Mouse (Mus musculus) yolk sac, embryonic 10.5 days (tissue): ENCODE results near the gene Nckap5l.

Experiments
- DNase-seq: peaks from one replicate; pipeline ENCODE4 v3.0.0-alpha.2; 2017; ENCODE audit warnings: low spot score

Gene Nckap5l

DNA sequence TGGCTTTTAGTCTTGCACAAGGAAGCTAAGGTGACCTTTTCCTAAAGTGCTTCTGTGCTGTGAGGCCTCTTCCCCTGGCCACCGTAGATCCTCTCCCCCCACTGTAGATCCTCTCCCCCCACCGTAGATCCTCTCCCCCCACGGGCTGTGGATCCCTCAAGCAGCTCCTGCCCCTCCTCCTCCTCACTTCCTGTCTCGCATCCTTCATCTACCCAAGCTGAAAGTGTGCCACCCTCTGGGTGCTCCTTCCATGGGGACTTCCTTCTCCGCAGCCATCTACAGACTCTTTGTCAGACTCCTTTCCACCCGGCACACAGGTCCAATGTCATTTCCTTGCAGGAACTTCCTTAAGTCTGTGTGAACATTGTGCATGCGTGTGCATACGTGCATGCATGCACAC is 27.2 kb downstream of the Nckap5l start:
- DNase-seq: no peak

DNA sequence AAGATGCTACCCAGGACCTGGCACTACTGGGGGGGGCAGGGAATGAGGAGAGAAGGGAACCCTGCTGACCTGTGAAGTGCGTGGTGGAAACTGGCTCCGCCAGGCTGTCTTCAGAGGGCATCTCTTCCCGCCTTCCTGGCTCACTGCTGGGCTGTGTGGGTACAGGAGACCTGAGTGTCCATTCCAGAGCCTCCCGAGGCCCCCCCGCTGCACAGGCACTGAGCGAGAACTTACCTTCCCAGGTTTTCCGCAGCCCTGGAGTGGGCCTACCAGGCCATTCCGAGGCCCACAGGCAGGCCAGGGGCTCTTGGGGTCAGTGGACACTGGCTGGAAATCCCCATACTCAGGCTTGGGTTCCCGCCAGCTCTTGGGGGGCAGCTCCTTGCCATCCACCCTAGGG is 33.7 kb downstream of the Nckap5l start:
- no peak for DNase-seq

DNA sequence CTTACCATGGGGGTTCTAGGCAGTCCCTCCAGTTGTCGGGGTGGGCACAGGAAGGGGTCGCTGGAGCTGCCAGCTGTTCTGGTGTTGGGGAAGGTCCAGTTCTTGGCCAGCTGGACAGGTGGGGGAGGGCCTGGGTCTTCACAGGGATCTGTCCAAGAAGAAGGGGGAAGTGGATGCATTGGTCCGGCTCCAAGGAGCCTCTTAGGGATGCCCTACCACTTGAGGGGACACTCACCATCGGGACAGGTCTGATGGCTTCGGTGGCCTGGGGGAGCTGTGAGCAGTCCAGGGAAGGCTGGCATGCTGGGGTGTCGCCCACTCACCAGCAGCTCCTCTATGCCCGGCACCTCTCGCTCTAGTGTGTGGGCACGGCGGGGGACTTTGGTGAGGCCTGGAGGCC is 34.4 kb downstream of the Nckap5l start:
- DNase-seq: no peak

DNA sequence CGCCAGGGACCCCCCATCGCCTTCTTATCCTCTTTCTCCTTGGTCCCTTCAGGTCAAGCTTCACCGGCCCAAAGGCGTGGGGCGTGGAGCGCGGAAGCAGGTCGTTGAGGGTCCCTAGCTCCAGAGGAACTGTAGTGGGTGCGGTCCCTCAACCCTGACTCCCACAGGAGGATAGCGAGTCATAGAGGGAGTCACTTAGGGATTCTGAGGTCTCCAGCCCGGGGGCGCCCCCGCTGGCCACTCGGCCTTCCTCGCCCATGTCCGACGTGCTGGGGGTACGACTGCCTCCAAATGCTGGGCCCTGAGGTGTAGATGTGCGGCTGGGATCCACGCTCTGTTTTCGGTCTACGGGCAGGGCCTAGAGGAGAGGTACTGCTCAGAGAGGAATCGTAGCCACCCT is 35.0 kb downstream of the Nckap5l start:
- no peak for DNase-seq

DNA sequence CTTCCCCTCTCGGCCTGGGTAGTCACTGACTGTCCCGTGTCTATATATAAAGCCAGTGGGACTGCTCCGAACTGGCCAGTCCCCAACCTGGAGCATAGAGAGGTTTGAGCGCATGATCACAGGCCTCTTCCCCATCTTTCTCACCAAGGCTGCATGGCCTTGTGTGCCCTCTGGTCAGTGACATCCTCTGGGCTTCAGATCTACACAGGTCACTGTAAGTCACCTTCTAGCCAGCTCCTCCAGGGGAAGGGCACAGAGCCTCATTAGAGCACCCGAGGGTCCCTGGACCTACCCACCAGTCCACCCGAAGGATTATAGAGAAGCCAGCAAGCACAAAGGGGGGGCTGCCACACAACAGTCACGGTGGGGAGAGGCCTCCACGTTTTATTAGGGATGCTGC is 35.9 kb downstream of the Nckap5l start:
- DNase-seq: no peak

DNA sequence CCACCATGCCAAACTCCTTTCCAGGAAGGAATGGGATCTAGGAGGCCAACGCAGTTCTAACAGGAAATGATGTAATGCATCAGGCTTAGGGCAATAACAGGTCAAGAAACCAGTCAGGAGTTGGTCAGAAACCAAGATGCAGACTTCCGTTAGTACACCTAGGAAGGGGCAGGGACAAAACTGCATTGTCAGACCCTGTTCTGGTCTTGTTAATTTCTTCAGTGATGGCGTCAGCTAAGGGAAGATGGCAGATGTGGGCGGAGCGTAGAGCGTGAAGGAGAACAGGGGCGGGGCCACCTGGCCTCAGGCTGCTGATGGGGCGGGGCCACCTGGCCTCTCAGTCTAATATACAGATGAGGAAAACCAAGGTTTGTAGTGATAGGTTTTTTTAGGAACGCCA is 36.4 kb downstream of the Nckap5l start:
- DNase-seq: no peak

DNA sequence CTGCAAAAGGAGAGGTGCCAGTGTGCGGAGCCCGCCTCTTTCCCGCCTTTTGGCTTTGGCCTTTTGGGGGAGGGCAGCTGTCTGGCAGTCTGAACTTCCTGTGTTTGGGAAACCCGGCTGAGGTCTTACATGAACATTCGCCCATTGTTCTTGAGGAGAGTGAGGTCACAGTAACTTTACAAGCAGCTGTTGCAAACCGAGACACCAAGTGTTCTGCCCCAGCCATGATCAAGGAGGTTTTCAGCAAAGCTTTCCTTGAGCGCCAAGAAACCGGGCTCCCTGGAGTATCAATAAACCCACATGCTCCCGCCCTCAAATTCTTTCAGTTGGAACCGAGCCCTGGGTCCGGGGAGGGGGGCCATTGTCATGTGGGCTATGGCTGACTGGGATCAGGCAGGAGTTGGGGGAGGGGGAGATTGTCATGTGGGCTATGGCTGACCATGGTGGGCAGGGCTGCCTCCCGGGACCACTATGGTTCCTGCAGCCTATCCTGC is 37.0 kb downstream of the Nckap5l start:
- peak; percentile 62 for DNase-seq

DNA sequence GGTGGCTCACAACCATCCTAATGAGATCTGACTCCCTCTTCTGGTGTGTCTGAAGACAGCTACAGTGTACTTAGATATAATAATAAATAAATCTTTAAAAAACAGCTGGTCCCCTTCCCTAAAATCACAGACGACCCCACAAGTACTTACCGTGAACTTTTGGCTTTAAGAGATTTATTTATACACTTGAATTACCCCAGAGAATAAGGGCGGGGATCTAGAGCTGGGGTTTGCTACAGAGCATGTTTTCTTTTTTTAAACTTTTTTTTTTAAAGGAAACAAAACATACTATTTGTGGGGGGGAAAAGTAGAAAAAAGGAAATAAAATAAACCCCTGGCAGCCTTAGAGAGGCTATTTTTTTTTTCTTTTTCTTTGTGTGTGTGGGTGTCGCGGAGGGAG is 37.4 kb downstream of the Nckap5l start:
- no peak for DNase-seq

DNA sequence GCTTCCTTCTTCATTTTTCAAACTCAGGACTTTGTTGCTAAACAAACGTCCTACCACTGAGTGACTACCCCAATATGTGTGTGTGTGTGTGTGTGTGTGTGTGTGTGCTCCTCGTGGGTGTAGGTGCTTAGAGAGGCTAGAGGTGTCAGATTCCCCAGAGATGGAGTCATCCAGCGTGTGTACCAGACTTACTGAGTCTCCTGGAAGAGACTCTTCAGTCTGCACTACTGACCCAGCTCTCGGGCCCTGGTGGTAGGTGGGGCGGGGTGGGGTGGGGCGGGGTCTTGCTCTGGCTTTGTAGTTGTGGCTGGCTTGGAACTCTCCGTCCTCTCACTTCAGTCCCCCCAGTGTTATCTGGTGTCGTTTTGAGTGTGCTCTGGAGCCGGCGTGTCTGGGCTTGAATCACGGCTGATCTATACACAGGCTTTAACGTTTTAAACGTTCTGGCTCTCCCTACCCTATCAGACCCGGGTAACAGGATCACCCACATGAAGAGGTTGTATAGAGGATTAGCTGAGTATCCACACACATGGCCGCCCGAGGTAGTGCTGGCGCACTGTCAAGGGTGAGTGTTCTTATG is 39.8 kb downstream of the Nckap5l start:
- DNase-seq: no peak

DNA sequence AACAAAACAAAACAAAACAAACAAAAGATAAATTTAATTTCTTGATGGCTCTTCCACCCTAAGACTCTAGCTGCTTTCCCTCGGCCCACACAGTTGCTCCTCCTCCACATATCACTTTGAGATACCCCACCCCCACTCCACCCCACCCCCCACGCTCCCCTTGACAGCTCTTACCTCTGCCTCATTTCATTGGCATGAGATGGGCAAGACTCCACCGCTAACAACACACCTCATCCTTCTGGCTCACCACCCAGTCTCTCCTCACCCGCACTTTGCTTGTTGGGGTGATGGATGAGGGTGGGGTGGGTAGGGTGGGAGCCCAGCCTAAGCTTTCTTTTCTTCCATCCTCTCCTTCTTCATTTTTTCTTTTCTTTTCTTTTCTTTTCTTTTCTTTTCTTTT is 40.6 kb downstream of the Nckap5l start:
- DNase-seq: no peak

DNA sequence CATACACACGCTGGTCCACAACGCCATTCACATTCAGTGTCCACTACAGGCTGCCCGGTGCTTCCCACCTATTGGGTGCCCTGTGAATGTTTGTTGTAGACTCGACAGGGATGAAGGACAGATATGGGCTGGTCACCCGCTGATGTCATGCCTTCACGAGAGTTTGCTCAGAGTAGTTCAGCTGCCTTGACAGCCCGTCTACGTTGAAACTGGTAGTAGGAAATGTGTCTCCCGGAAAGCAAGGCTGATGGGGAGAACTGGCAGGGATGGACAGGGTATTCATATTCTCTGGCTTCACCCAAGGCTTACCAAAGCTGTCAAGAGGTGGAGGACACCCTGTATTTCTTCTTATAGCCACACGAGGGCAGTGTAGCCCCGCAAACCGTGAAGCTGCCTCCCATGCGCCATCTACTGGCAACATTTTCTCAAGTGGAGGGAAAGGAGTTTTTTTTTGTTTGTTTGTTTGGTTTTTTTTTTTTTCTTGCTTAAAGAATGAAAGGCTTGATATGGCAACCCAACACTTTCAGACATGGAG is 41.1 kb downstream of the Nckap5l start:
- DNase-seq: peak; percentile 60

DNA sequence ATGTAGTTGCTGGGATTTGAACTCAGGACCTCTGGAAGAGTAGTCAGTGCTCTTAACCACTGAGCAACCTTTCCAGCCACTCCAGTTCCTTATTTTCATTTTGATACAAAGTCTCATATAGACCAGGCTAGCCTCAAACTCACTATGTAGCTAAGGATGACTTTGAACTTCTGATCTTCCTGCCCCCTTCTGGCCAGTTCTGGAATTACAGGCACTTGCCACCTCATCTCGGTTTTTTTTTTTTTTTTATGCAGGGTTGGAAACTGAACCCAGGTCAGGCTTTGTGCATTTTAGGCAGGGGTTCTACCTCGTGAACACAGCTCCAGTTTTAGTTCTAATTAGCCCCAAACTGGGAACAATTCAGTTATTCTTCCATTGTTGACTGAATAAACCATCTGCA is 41.8 kb downstream of the Nckap5l start:
- DNase-seq: no peak

DNA sequence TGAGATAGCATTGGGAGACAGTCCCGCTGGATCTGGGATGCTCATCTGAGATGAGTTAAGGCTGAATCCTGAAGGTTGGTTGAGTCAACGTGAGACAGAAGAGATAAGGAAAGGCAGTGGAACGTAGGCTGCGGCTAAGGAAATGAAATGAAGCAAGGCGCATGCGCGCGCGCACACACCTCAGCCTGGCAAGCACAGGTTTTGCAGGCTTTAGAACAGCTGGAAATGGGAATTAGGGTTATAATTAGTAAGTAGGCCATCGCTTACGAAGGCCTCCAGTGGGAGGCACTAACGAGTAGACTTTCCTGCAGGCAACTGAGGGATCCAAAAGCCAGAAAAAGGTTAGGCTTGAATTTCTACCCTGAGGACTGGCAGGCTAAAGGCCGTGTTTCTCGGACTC is 45.8 kb downstream of the Nckap5l start:
- no peak for DNase-seq

DNA sequence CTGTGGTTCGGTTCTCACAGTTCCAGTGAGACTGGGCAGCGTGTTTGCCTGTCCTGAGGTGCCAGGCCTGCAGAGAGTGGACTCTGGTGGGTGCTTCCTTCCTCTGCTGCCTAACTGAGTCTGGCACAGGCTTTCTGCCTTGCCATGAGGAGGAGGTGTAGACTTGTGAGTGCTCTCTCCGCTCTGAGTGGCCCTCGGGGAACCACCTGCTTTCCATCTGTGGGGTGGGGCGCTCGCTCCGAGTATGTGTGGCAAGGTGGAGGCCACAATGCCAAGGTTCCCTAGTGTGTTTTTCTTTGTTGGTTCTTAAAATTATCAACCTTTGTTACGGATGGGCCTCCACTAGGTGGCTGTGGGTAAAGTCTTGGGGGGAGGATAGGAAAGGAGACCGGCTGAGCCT is 48.7 kb downstream of the Nckap5l start:
- DNase-seq: no peak

DNA sequence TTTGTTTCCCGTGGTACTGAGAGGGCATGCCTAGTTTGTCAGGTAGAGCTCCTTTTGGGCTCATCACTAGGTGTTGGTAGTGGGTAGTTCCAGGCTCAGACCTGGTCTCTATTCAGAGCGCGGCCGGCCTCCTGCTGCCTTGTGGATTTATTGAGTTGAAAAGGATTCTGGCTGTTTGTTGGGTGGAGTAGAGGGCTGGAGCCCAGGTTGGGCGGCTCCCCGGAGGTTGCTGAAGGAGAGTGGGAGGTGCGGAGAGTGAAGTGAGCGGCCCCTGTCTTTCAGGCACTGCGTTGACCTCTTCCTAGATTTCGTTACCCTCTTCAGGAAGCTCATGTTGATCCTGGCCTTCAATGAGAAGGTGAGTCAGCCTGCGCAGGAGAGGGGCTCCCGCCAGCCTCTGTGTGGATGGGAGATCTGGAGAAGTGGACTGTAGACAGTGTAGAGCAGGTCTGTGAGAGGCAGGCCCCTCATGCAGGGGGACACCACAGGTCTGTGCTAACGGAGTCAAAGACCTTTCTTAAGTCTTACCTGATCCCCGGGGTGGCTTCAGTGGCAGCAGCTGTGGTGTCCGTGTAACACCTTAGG is 50.5 kb downstream of the Nckap5l start:
- DNase-seq: no peak

DNA sequence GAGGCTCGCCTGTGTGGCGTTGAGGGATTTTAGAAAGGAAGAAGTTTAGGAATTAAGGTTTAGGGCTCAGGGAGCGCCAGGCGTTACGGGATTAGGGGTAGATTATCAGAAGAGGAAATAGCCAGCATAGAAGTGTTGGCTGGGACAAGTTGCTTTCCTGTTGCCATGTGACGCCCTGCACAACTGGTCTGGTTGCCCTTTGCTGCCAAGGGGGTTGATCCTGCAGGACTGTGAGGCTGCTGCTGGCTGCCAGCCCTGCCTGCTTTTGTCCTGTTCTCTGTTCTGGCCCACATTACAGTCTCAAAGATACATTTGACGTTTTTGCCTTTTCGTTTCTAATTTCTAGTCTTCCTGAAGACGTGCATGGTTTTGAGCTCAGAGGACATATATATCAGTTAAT is 52.4 kb downstream of the Nckap5l start:
- DNase-seq: no peak

DNA sequence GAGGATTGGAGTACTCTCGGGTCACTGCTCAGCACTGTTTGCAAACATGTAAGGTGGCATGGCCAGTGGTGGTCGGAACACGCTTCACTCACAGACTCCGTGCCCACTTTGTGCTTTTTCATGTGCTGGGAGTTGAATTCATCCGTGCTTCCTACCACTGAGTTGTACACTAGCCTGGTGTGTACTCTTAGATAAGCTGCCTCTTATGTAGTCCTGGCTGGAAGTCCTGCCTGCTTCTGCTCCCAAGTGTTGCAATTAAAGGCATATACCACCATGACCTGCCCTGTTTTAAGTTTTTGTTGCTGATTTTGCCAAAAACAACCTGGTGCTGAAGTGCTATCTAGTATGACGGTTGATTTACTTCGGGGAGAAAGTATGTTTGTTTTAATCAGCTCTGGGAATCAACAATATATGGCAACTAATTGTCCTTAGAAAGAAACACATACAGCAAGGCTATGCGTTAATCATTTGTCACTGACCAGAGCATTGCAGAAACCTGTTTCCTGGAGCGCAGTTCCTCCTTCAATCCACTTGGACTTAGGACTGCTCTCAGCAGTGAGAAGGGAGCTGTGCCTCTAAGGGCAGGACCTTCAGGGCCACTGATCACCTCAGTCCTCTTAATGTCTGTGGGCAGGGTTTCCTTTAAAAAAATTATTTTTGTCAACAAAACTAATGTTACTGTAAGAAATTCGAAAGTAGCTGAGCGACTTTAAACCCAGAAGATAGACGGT is 54.2 kb downstream of the Nckap5l start:
- peak; percentile 79 for DNase-seq

DNA sequence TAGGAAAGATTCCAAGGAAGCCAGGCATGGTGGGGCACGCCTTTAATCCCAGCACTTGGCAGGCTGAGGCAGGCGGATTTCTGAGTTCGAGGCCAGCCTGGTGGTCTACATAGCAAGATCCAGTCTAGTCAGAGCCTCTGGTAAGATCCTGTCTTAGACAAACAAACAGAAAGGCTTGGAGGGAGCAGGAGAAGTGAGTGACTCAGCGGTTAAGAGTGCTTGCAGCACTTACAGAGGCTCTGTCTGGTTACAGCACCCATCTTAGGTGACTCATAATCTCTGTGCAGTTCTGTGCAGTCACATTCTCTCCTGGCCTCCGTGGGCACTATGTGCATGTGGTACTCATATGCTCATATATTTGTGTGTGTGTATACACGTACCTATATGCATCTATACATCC is 56.9 kb downstream of the Nckap5l start:
- peak; percentile 44 for DNase-seq

DNA sequence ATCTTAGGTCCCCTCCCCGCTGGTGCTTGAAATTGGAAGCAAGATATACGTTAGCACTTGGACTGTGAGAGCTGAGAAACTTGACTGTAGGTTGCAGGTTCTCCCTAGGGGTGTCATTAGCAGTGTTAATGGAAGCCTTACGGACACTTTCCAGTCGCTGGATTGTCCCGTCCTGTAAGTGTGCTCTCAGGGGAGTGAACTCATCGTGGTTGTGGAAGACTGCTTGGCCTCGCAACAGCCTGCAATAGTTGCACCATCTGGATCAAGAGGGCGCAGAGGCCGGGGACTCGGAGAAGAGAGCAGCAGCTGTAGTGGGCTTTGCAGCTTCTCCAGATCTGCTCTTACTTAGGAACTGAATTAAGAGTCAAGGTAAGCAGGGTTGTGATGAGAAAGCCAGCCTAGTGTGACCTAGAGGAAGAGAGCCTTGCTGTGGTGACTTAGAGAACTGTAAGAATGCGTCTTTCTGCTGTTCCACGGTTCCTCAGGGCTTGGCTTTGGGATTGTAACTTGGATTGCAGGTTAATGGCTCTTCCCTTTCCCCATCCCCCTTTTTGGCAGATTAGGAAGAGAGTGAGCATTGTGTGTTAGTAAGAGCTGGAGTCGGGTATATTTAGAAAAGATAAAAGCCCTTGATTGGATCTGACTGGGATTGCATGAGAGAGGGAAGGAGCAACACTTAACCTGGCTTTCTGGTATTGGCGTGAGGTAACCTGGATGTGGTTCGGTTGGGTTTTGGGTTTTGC is 57.9 kb downstream of the Nckap5l start:
- DNase-seq: no peak

DNA sequence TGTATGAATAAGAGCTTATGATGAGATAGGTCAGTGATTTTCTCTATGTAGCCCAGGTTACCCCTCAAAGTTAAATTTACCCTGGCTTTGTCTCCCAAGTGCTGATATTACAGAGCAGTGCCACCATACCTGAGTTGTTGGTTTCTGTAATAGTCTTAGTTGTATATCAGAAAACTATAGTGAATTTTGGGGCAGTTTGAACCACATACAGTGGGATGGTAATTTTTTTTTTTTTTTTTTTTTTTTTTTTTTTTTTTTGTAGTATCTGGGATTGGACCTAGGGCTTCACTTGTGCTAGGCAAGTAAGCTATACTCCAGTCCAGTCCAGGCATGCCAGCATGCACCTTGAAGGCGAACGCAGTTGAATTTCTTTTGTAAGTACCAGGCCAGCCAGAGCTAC is 59.9 kb downstream of the Nckap5l start:
- DNase-seq: no peak

DNA sequence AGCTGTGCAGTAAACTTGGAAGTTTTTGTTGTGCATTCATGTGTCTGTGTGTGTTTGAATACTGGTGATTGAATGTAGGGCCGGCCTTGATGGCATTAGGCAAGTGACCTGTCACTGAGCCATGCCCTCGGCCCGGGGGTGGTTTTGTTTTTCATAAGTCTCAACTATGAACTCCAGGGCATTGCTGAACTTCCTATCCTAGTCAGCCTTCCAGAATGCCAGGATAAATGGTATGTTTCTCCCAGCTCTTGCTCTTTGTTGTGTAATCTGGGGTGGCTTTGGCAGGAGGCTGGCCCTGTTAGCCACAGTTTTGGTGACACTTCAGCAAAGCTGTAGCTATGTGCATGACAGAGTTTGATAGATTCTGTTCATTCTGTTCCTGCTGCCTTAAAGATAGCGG is 60.7 kb downstream of the Nckap5l start:
- no peak for DNase-seq

DNA sequence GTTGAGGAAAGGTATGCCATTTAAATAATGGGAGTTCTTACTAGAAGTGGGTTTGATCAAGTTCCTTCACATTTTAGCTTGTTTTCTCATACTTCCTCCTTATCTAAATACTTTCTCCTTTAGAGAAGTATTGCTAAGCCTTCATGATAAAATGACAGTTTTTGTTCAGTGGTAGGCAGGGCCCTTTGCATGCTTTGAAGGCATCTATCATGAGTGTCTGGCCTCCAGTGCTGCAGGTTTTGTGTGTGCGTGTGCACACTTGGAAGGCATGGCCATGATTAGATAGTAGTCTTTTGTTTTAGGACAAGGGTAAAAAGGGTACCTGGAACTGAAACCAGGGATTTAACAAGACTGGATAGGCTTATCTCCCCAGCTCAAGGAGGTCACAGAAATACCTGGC is 61.1 kb downstream of the Nckap5l start:
- DNase-seq: no peak
